20 mouse cellular contexts compared by ENCODE assay signal in genomic region chr7:114860858-114861523, GRCm38 (mm10).
A peak's percentile ranks its signal among the peaks of the same experiment; 100 is the strongest.
DNase-seq lines count a peak whose midpoint lies in the region; ATAC-seq and TF ChIP-seq lines count a peak whose summit lies in the region.
"Had no signal": no experiment of that assay in that cellular context is flagged by ENCODE, and none has a peak within 500 bp of the region (broad histone marks: within the 10 kb centered on the region; RNA-seq: fewer than 3 reads in every experiment).

No protein-coding gene starts in this region.

- H3K4me2 ChIP-seq in kidney, postnatal 0 days (ENCODE audit: low read length) = no peak overlapping the region
- H3K4me2 ChIP-seq in intestine, postnatal 0 days (replicated peaks; ENCODE audit: low read depth) = no peak overlapping the region
- H3K4me2 ChIP-seq: heart, embryonic 15.5 days had no signal

- no peaks in the 10 kb centered on the region for H3K9me3 ChIP-seq in kidney, postnatal 0 days (replicated peaks; ENCODE audit: low read length)
- H3K9me3 ChIP-seq in intestine, postnatal 0 days (ENCODE audit: control insufficient read depth) = no peaks in the 10 kb centered on the region
- H3K9me3 ChIP-seq: embryonic facial prominence, embryonic 10.5 days; heart, embryonic 15.5 days had no signal

- H3K36me3 ChIP-seq in kidney, postnatal 0 days (ENCODE audit: insufficient read depth, low read length) = no peaks in the 10 kb centered on the region
- H3K36me3 ChIP-seq in intestine, postnatal 0 days (ENCODE audit: control insufficient read depth, insufficient read depth) = no peaks in the 10 kb centered on the region
- H3K36me3 ChIP-seq: embryonic facial prominence, embryonic 10.5 days; heart, embryonic 15.5 days had no signal

- TF ChIP-seq CTCF in kidney, postnatal 0 days (IDR thresholded peaks at IDR 0.05; ENCODE audit: low read depth) = 0 out of 2 replicates have a peak, but pooled peaks have one; percentile 22
- TF ChIP-seq CTCF in embryonic fibroblast, embryonic 13.5 days (IDR thresholded peaks at IDR 0.05; ENCODE audit: borderline replicate concordance, insufficient read depth, low read length) = no peak
- peak; percentile 44 for TF ChIP-seq CTCF in intestine, postnatal 0 days (IDR thresholded peaks at IDR 0.05; ENCODE audit: low read depth)

- H3K27ac ChIP-seq in kidney, postnatal 0 days = no peak overlapping the region
- H3K27ac ChIP-seq in embryonic fibroblast, embryonic 13.5 days (ENCODE audit: insufficient read depth, low read length) = peak overlapping the region; percentile 75
- H3K27ac ChIP-seq in intestine, postnatal 0 days (ENCODE audit: low read depth, low read length) = no peak overlapping the region
- H3K27ac ChIP-seq: embryonic facial prominence, embryonic 10.5 days; heart, embryonic 15.5 days had no signal

- intact Hi-C loops in heart, postnatal 25 days (cut with DNase I) = no loop called here

- H3K9ac ChIP-seq in kidney, postnatal 0 days (ENCODE audit: low read depth, low read length) = no peak overlapping the region
- no peak overlapping the region for H3K9ac ChIP-seq in intestine, postnatal 0 days (ENCODE audit: low read depth, low read length)
- H3K9ac ChIP-seq: heart, embryonic 15.5 days had no signal

- ATAC-seq in kidney, postnatal 0 days (replicated peaks; ENCODE audit: low FRiP score, low read depth) = no peak
- ATAC-seq in intestine, postnatal 0 days = no peak
- ATAC-seq: inflammation-experienced regulatory T-cells, adult 6 months; midbrain, embryonic 16.5 days had no signal

- no peak for TF ChIP-seq POLR2A in embryonic fibroblast, embryonic 13.5 days (IDR thresholded peaks at IDR 0.05; ENCODE audit: low read depth, low read length)

- 70% methylated on average over 3 of the region's 3 CpGs for WGBS in kidney, postnatal 0 days
- WGBS in intestine, postnatal 0 days = 51% methylated on average over 3 of the region's 3 CpGs

- no peak for DNase-seq in kidney, postnatal 0 days (ENCODE audit: low spot score)
- no peak for DNase-seq in kidney, adult 8-10 months
- peak; percentile 9 for DNase-seq in MN1 (ENCODE audit: low spot score)
- no peak for DNase-seq in heart, postnatal 4 days
- DNase-seq in heart, adult 11 months = no peak
- DNase-seq in heart, postnatal 25 days (ENCODE audit: low spot score) = no peak
- DNase-seq: adrenal gland, postnatal 25 days; cerebellum, adult 2 months; cerebellum, postnatal 36 days; gastrocnemius, postnatal 25 days; left cerebral cortex, postnatal 4 days; liver; lung, adult 18-20 months; lung, postnatal 36 days had no signal

- H3K4me3 ChIP-seq in kidney, postnatal 0 days (replicated peaks; ENCODE audit: low read depth, low read length) = no peak overlapping the region
- no peak overlapping the region for H3K4me3 ChIP-seq in embryonic fibroblast, embryonic 13.5 days (ENCODE audit: insufficient read depth, low read length)
- no peak overlapping the region for H3K4me3 ChIP-seq in intestine, postnatal 0 days (ENCODE audit: low read depth, low read length)
- H3K4me3 ChIP-seq: embryonic facial prominence, embryonic 10.5 days; heart, embryonic 15.5 days had no signal

- no peaks in the 10 kb centered on the region for H3K27me3 ChIP-seq in kidney, postnatal 0 days (ENCODE audit: insufficient read depth, low read length)
- no peaks in the 10 kb centered on the region for H3K27me3 ChIP-seq in intestine, postnatal 0 days (replicated peaks; ENCODE audit: control insufficient read depth, insufficient read depth, low read length)
- H3K27me3 ChIP-seq: heart, embryonic 15.5 days had no signal

- no peaks in the 10 kb centered on the region for H3K4me1 ChIP-seq in kidney, postnatal 0 days (replicated peaks; ENCODE audit: insufficient read depth, low read length)
- H3K4me1 ChIP-seq in embryonic fibroblast, embryonic 13.5 days (ENCODE audit: control insufficient read depth, insufficient read depth, low read length) = no peaks in the 10 kb centered on the region
- H3K4me1 ChIP-seq in intestine, postnatal 0 days (replicated peaks; ENCODE audit: control insufficient read depth, insufficient read depth, low read length) = no peaks in the 10 kb centered on the region
- H3K4me1 ChIP-seq: embryonic facial prominence, embryonic 10.5 days; heart, embryonic 15.5 days had no signal
